Mouse (Mus musculus): ENCODE measurements around the gene Mmp28. TPM values are rescaled to one million over a fixed set of nuclear protein-coding genes. Genes with fewer than 3 reads are reported as not detected.

Gene Mmp28
- polyA plus RNA-seq, 1 experiment = 10.5 TPM

DNA sequence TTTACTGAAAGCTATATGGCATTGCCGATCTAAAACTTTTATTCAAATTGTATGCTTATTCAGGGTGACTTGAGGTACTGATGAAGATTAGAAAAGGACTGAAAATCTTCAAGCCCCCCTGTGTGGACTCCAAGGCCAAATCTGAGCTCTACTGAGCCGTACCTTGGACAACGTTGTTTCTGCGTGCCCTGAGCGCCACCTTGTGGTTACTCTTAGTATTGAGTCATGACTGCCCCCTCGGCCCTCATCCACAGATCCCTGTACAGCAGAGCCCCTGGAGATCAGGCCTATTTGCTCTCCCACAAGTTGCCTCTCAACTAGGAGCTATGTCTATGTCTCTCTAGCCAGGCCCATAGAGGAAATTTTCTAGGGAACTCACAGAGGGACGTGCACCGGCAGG, 38.2 kb downstream of the Mmp28 start:
- 10% methylated on average over 8 of the region's 8 CpGs for WGBS
- Histone ChIP-seq H3K4me3 (ENCODE audit: low read depth, low read length) (no peak overlapping the region), H3K36me3 (ENCODE audit: control insufficient read depth, insufficient read depth, low read length) (no peaks in the 10 kb centered on the region), H3K27ac (ENCODE audit: insufficient read depth, low read depth, low read length) (no peak overlapping the region), H3K27me3 (ENCODE audit: control insufficient read depth, insufficient read depth, low read length) (peaks cover 10% of the 10 kb centered on the region; the same call in 1 of the 2 replicates), H3K4me1 (ENCODE audit: control insufficient read depth, insufficient read depth, insufficient read length, low read length) (peaks cover 3% of the 10 kb centered on the region; the same call in 1 of the 2 replicates)
- TF ChIP-seq POLR2A (IDR thresholded peaks at IDR 0.05; ENCODE audit: low read depth, low read length) (no peak), CTCF (IDR thresholded peaks at IDR 0.05; ENCODE audit: extremely low read depth, insufficient read length, insufficient replicate concordance, low read depth, low read length) (peak; percentile 80; the same call in 1 of the 2 replicates)

DNA sequence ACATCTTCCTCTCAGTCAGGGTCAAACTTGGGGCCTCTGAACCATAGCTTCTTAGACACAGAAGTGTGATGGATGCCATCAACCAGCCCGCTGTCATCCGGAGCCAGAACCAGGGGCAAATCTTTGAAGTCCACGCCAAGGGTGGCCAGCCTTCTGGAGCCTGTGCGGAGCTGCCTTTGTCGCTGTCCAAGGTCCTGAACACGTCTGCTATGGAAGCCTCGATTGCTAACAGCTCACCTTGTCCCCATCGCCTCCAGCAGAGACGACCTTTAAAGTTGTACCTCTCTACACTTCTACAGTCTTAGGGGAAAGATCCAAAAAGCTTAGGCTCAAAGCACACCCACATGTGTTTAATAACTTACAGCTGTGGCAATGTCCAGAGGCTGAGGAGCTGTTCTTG, 41.6 kb downstream of the Mmp28 start:
- peaks cover 3% of the 10 kb centered on the region; the same call in 1 of the 2 replicates for H3K27me3 ChIP-seq (ENCODE audit: control insufficient read depth, insufficient read depth, low read length)
- H3K4me1 ChIP-seq (ENCODE audit: control insufficient read depth, insufficient read depth, insufficient read length, low read length) = peaks cover 3% of the 10 kb centered on the region; the same call in 1 of the 2 replicates
- TF ChIP-seq POLR2A (IDR thresholded peaks at IDR 0.05; ENCODE audit: low read depth, low read length) = no peak
- no peak for TF ChIP-seq CTCF (IDR thresholded peaks at IDR 0.05; ENCODE audit: extremely low read depth, insufficient read length, insufficient replicate concordance, low read depth, low read length)
- H3K27ac ChIP-seq (ENCODE audit: insufficient read depth, low read depth, low read length) = no peak overlapping the region
- no peak overlapping the region for H3K4me3 ChIP-seq (ENCODE audit: low read depth, low read length)
- no peaks in the 10 kb centered on the region for H3K36me3 ChIP-seq (ENCODE audit: control insufficient read depth, insufficient read depth, low read length)
- 3% methylated on average over 9 of the region's 9 CpGs for WGBS

DNA sequence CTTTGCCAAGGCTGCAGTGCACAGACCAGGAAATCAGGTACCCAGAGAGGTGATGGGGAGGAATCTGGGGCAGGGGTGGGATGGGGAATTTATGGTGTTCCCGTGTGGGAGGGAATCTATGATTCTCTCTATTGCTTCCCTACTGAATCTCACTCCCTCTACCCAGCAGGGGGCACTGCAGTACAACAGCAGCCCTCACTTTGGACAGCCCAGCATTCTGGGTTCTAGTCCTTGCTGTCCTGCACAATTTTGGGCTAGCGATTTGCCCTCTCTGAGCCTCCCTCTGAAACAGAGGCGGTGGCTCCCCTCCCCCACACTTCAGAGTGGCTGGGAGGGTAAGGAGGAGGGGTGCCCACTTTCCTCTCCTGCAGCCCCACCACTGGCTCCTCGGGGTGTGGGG, 42.5 kb downstream of the Mmp28 start:
- H3K36me3 ChIP-seq (ENCODE audit: control insufficient read depth, insufficient read depth, low read length) = no peaks in the 10 kb centered on the region
- no peak overlapping the region for H3K27ac ChIP-seq (ENCODE audit: insufficient read depth, low read depth, low read length)
- WGBS = 54% methylated on average over 4 of the region's 4 CpGs
- TF ChIP-seq CTCF (IDR thresholded peaks at IDR 0.05; ENCODE audit: extremely low read depth, insufficient read length, insufficient replicate concordance, low read depth, low read length) (peak; percentile 36; the same call in 1 of the 2 replicates), POLR2A (IDR thresholded peaks at IDR 0.05; ENCODE audit: low read depth, low read length) (no peak)
- peaks cover 3% of the 10 kb centered on the region; the same call in 1 of the 2 replicates for H3K27me3 ChIP-seq (ENCODE audit: control insufficient read depth, insufficient read depth, low read length)
- no peak overlapping the region for H3K4me3 ChIP-seq (ENCODE audit: low read depth, low read length)
- peaks cover 3% of the 10 kb centered on the region; the same call in 1 of the 2 replicates for H3K4me1 ChIP-seq (ENCODE audit: control insufficient read depth, insufficient read depth, insufficient read length, low read length)

DNA sequence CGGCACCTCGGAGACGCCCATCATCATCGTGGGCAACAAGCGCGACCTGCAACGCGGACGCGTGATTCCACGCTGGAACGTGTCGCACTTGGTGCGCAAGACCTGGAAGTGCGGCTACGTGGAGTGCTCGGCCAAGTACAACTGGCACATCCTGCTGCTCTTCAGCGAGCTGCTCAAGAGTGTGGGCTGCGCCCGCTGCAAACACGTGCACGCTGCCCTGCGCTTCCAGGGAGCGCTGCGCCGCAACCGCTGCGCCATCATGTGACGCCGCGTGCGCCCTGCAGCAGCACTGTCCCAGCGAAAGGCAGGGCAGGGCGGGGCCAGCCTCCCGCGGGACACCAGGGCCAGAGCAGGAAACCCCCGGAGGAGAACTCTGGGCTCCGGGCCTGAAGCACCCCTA, 44.3 kb downstream of the Mmp28 start:
- Histone ChIP-seq H3K27me3 (ENCODE audit: control insufficient read depth, insufficient read depth, low read length) (peaks cover 3% of the 10 kb centered on the region; the same call in 1 of the 2 replicates), H3K27ac (ENCODE audit: insufficient read depth, low read depth, low read length) (no peak overlapping the region), H3K36me3 (ENCODE audit: control insufficient read depth, insufficient read depth, low read length) (no peaks in the 10 kb centered on the region), H3K4me3 (ENCODE audit: low read depth, low read length) (no peak overlapping the region), H3K4me1 (ENCODE audit: control insufficient read depth, insufficient read depth, insufficient read length, low read length) (peaks cover 3% of the 10 kb centered on the region; the same call in 1 of the 2 replicates)
- WGBS = 11% methylated on average over 38 of the region's 38 CpGs
- TF ChIP-seq CTCF (IDR thresholded peaks at IDR 0.05; ENCODE audit: extremely low read depth, insufficient read length, insufficient replicate concordance, low read depth, low read length) (no peak), POLR2A (IDR thresholded peaks at IDR 0.05; ENCODE audit: low read depth, low read length) (no peak)

DNA sequence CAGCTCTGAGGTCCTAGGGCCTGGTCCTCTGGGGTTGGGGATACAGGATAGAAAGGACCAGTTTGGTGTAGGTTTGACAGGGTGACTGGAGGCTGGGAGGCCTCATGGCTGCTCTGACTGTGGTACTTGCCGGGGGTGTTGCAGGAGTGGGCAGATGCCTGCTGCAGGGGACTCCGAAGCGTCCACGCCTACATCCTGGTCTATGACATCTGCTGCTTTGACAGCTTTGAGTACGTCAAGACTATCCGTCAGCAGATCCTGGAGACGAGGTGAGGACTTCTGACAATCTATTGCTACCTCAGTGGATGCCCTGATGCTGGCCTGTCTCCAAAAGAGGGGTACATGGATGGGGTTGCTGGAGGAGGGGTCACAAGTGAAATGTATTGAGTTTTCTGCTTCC, 45.2 kb downstream of the Mmp28 start:
- Histone ChIP-seq H3K36me3 (ENCODE audit: control insufficient read depth, insufficient read depth, low read length) (no peaks in the 10 kb centered on the region), H3K4me3 (ENCODE audit: low read depth, low read length) (no peak overlapping the region), H3K27me3 (ENCODE audit: control insufficient read depth, insufficient read depth, low read length) (peaks cover 3% of the 10 kb centered on the region; the same call in 1 of the 2 replicates), H3K27ac (ENCODE audit: insufficient read depth, low read depth, low read length) (no peak overlapping the region), H3K4me1 (ENCODE audit: control insufficient read depth, insufficient read depth, insufficient read length, low read length) (peaks cover 3% of the 10 kb centered on the region; the same call in 1 of the 2 replicates)
- WGBS = 81% methylated on average over 7 of the region's 7 CpGs
- no peak for TF ChIP-seq POLR2A (IDR thresholded peaks at IDR 0.05; ENCODE audit: low read depth, low read length)

DNA sequence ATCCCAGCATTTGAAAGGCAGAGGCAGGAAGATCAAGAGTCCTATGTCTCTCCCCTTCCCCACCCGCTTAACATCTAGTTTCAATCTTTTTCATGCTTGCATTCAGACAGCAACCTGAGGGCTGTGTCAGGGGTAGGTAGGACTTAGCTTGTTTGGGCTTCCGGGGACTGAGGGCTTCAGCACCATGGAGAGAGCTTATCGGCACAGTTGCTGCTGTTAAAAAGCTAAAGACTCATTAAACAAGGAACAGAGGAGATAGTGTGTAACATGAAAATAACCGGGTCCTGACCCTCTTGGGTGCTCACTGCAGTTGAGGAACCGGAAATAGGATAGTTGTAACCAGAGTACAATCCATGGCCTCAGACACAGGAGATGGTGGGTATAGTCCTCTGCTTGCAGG, 45.8 kb downstream of the Mmp28 start:
- Histone ChIP-seq H3K27me3 (ENCODE audit: control insufficient read depth, insufficient read depth, low read length) (peaks cover 3% of the 10 kb centered on the region; the same call in 1 of the 2 replicates), H3K27ac (ENCODE audit: insufficient read depth, low read depth, low read length) (no peak overlapping the region), H3K4me3 (ENCODE audit: low read depth, low read length) (no peak overlapping the region), H3K4me1 (ENCODE audit: control insufficient read depth, insufficient read depth, insufficient read length, low read length) (peaks cover 3% of the 10 kb centered on the region; the same call in 1 of the 2 replicates), H3K36me3 (ENCODE audit: control insufficient read depth, insufficient read depth, low read length) (no peaks in the 10 kb centered on the region)
- TF ChIP-seq POLR2A (IDR thresholded peaks at IDR 0.05; ENCODE audit: low read depth, low read length) = no peak
- no peak for TF ChIP-seq CTCF (IDR thresholded peaks at IDR 0.05; ENCODE audit: extremely low read depth, insufficient read length, insufficient replicate concordance, low read depth, low read length)
- WGBS = 5% methylated on average over 5 of the region's 5 CpGs

DNA sequence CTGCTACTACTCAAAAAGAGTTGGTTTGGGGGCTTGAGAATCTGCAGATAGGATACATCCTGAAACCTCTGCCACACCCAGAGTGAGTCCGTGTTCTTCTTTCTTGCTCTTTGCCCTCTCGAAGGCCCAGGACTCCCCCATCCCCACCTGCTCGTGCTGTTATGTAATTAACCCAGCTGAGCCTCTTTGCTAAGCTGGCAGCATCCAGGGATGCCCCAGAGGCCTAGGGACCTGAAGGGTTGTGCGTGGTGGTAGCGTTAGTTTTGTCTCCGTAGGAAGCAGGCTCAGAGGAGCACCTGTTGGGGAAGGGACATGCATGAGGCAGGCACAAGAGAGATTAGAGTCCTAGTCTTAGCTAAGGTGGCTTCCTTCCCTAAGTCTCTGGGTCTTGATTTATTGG, 52.4 kb downstream of the Mmp28 start:
- WGBS = 45% methylated on average over 6 of the region's 6 CpGs
- Histone ChIP-seq H3K4me3 (ENCODE audit: low read depth, low read length) (no peak overlapping the region), H3K27me3 (ENCODE audit: control insufficient read depth, insufficient read depth, low read length) (peaks cover 8% of the 10 kb centered on the region), H3K4me1 (ENCODE audit: control insufficient read depth, insufficient read depth, insufficient read length, low read length) (peaks cover 6% of the 10 kb centered on the region), H3K27ac (ENCODE audit: insufficient read depth, low read depth, low read length) (no peak overlapping the region), H3K36me3 (ENCODE audit: control insufficient read depth, insufficient read depth, low read length) (no peaks in the 10 kb centered on the region)
- TF ChIP-seq POLR2A (IDR thresholded peaks at IDR 0.05; ENCODE audit: low read depth, low read length) = no peak
- TF ChIP-seq CTCF (IDR thresholded peaks at IDR 0.05; ENCODE audit: extremely low read depth, insufficient read length, insufficient replicate concordance, low read depth, low read length) = no peak
